In genomic region chr5:131494564-131494963, GRCm38 (mm10) we compare ENCODE assay signal across 18 mouse cellular contexts.
"Had no signal": no experiment of that assay in that cellular context is flagged by ENCODE, and none has a peak within 500 bp of the region (broad histone marks: within the 10 kb centered on the region; RNA-seq: fewer than 3 reads in every experiment).

No protein-coding gene starts in this region.

- DNase-seq: lung, adult 2 months; lung, postnatal 14 days; lung, postnatal 36 days; midbrain, embryonic 14.5 days; right cerebral cortex, postnatal 14 days; thymus, adult 2 months; thymus, postnatal 25 days; thymus, postnatal 4 days had no signal

- H3K36me3 ChIP-seq: lung, embryonic 15.5 days; midbrain, embryonic 12.5 days; stomach, embryonic 15.5 days had no signal

- H3K27me3 ChIP-seq: lung, embryonic 15.5 days; midbrain, embryonic 12.5 days; neural tube, embryonic 12.5 days; stomach, embryonic 15.5 days had no signal

- H3K4me3 ChIP-seq: lung, embryonic 15.5 days; midbrain, embryonic 10.5 days; midbrain, embryonic 12.5 days; myocyte; neural tube, embryonic 12.5 days; stomach, embryonic 15.5 days had no signal

- H3K4me1 ChIP-seq: lung, embryonic 15.5 days had no signal

- H3K27ac ChIP-seq: lung, embryonic 15.5 days; macrophage; midbrain, embryonic 10.5 days; midbrain, embryonic 12.5 days; neural tube, embryonic 12.5 days; stomach, embryonic 15.5 days; stomach, postnatal 0 days had no signal

- H3K9me3 ChIP-seq: lung, embryonic 15.5 days; midbrain, embryonic 12.5 days; neural tube, embryonic 12.5 days; stomach, embryonic 15.5 days had no signal

- H3K9ac ChIP-seq: lung, embryonic 15.5 days; midbrain, embryonic 12.5 days; neural tube, embryonic 12.5 days; stomach, embryonic 15.5 days had no signal

- ATAC-seq: lung, postnatal 0 days; midbrain, embryonic 16.5 days had no signal
